Mouse (Mus musculus) C2C12 (cell line): ENCODE measurements around the gene Gm5134. TPM values are rescaled to one million over a fixed set of nuclear protein-coding genes. Genes with fewer than 3 reads are reported as not detected.
"Not testable (repeated sequence)": the region's sequence is repeated elsewhere in the genome, so short reads cannot be mapped to it uniquely, and the experiment has no call there.

ENCODE experiments used
- H3K27me3 ChIP-seq: one replicate; pipeline ENCODE4 v1.6.1; 2011; ENCODE audit not compliant: control insufficient read depth, insufficient read depth, insufficient read length
- H3K36me3 ChIP-seq: one replicate; pipeline ENCODE4 v1.6.1; 2011; ENCODE audit not compliant: control insufficient read depth, insufficient read depth
- H3K4me3 ChIP-seq: one replicate; pipeline ENCODE4 v1.5.1; 2011; ENCODE audit warnings: mild to moderate bottlenecking, control low read depth; ENCODE audit not compliant: poor library complexity, insufficient read depth, severe bottlenecking
- H3K79me2 ChIP-seq: one replicate; pipeline ENCODE4 v1.6.1; 2011; ENCODE audit not compliant: control insufficient read depth, insufficient read depth
- H3K79me3 ChIP-seq: one replicate; pipeline ENCODE4 v1.6.1; 2011; ENCODE audit warnings: low read depth, control low read depth
- H3ac ChIP-seq: one replicate; pipeline ENCODE3; 2011; ENCODE audit warnings: low read depth; ENCODE audit not compliant: control insufficient read depth, insufficient read length
- CEBPB ChIP-seq: IDR thresholded peaks from one replicate; pipeline ENCODE4 v1.6.1; 2011; ENCODE audit warnings: low read depth, mild to moderate bottlenecking, control low read depth, moderate library complexity
- CTCF ChIP-seq: IDR thresholded peaks from one replicate; pipeline ENCODE4 v1.5.1; 2011; ENCODE audit not compliant: control insufficient read depth, insufficient read depth, insufficient read length
- FOSL1 ChIP-seq: IDR thresholded peaks from one replicate; pipeline ENCODE4 v1.8.0; 2011; ENCODE audit warnings: mild to moderate bottlenecking, low read length; ENCODE audit not compliant: poor library complexity, insufficient read depth, severe bottlenecking
- MAX ChIP-seq: IDR thresholded peaks from one replicate; pipeline ENCODE4 v1.6.1; 2011; ENCODE audit warnings: mild to moderate bottlenecking, control low read depth
- MYOD1 ChIP-seq: IDR thresholded peaks from one replicate; pipeline ENCODE4 v1.6.1; 2011; ENCODE audit warnings: low read depth; ENCODE audit not compliant: control insufficient read depth, insufficient read length
- MYOG ChIP-seq: IDR thresholded peaks from one replicate; pipeline ENCODE4 v1.6.1; 2011; ENCODE audit not compliant: control insufficient read depth, insufficient read length; ENCODE audit errors: extremely low read depth
- USF1 ChIP-seq: IDR thresholded peaks from one replicate; pipeline ENCODE4 v1.6.1; 2011; ENCODE audit warnings: low read depth, mild to moderate bottlenecking, control low read depth, moderate library complexity
- polyA plus RNA-seq: library from polyadenylated mRNA; unstranded; fragments of >200 nt; fragmentation: generic; extraction: Trizol; gene quantifications from one replicate; pipeline ENCODE4 v1.2.1, GENCODE M21; 2012; ENCODE audit warnings: missing spikeins

The Gm5134 gene
- polyA plus RNA-seq, 1 experiment: not detected

DNA sequence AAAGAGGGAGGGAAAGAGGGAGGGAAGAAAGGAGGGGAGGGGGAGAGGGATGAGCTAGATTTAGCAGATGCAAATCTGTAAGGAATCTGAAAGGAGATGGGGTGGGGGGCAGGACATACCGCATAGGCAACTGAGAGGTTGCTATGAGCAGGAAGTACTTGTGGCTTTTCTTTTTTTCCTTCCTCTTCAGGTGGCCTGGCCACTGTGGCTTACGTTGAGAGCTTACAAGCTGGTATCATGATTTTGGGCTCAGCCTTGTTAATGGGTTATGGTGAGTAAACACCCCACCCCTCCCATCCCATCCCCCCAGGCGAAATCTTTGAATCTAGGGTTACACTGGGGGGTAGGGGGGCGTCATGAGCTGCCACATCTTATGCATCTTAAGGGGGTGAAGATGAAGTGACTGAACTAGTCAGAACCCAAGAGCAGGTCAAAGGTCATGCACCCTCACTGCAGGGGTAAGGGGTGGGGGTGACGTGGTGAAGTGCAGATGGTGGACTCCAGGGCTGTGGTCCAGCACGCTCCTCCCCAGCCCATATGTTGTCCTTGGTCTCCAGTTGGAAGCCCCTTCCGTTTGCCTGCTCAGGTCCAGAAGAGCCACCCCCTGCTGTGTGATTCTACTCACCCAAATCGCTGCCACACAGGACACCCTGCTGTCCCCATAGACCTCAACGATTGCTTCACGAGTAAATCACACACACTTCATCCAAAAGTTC lies 24.0 kb downstream of the Gm5134 start:
- H3K27me3 ChIP-seq: peaks cover 12% of the 10 kb centered on the region
- H3K79me2 ChIP-seq: no peaks in the 10 kb centered on the region
- no peak overlapping the region for H3ac ChIP-seq
- H3K36me3 ChIP-seq: no peaks in the 10 kb centered on the region
- TF ChIP-seq CEBPB (no peak), MYOG (no peak)
- H3K79me3 ChIP-seq: no peaks in the 10 kb centered on the region
- H3K4me3 ChIP-seq: no peak overlapping the region

DNA sequence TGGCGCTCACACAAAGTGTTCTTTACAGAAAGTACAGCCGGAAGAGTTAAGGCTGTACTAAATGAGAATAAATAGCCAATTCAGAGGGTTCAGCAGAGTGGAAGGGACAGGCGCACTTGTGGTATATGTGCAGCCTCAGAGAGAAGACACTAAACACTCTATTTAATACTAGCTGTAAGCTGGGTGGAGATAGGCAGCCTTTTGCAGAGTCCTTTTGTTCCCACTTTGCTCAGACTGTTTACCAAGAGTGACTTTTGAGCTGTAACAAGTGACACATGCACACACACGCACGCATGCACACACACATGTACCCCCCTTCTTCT lies 24.5 kb downstream of the Gm5134 start:
- Histone ChIP-seq H3K36me3 (no peaks in the 10 kb centered on the region), H3ac (no peak overlapping the region), H3K79me2 (no peaks in the 10 kb centered on the region), H3K4me3 (no peak overlapping the region), H3K27me3 (peaks cover 15% of the 10 kb centered on the region), H3K79me3 (no peaks in the 10 kb centered on the region)
- TF ChIP-seq MYOD1 (no peak), CEBPB (no peak), CTCF (no peak), MAX (no peak), FOSL1 (no peak), USF1 (no peak), MYOG (no peak)

DNA sequence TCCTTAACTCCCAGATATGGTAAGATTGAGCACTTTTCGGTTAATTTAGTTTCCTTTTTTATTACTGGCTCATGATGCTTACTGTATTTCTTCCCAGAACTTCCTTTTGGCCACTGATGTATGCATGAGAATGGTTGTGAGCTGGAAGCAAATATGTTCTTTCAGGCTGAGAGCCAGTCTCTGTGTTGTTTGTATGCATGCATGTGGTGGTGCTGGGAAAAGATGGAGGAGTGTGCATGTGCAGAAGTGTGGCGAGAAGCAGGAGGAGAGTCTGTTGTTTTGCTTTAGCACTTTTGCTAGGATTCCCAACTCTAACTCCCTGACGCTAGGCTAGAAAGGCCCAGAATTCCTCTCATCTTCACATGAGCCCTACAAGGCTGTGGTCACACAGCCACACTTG lies 25.1 kb downstream of the Gm5134 start:
- no peak overlapping the region for H3ac ChIP-seq
- no peaks in the 10 kb centered on the region for H3K36me3 ChIP-seq
- no peak for TF ChIP-seq CTCF
- no peak for TF ChIP-seq MYOG
- no peak for TF ChIP-seq CEBPB
- TF ChIP-seq FOSL1: no peak
- TF ChIP-seq MYOD1: no peak
- TF ChIP-seq USF1: no peak
- TF ChIP-seq MAX: no peak
- H3K79me2 ChIP-seq: no peaks in the 10 kb centered on the region
- peaks cover 15% of the 10 kb centered on the region for H3K27me3 ChIP-seq
- no peak overlapping the region for H3K4me3 ChIP-seq
- no peaks in the 10 kb centered on the region for H3K79me3 ChIP-seq

DNA sequence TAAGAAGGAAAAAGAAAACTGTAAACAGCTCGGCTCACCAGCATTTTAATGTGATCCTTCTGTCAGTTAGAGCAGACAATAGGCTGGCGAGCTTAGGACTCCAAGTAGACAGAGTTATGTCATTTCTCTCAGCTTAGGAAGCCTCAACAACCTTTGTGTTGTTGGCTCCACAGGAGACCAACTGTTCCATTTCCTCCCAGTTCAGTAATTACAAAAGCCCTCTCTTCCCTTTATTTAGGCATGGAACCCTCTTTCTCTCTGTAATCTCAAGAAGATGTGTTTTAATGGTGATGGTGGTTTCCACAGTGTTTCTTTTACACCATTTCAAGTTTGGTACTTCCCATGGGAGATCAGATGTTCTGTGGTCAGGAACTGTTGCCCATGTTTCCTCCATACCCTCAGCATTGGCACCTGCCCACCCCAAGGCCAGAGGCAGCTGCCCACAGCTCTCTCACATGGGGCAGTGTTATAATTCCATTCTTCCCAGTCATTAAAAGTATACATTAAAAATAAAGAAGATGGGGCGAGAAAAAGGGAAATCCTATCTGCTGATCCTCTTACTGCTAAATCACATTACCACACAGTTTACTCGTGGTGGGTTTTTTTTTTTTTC lies 36.2 kb downstream of the Gm5134 start:
- Histone ChIP-seq H3K79me2 (no peaks in the 10 kb centered on the region), H3K27me3 (peaks cover 24% of the 10 kb centered on the region), H3K79me3 (no peaks in the 10 kb centered on the region), H3K4me3 (no peak overlapping the region), H3ac (no peak overlapping the region), H3K36me3 (no peaks in the 10 kb centered on the region)
- TF ChIP-seq CTCF (no peak), MYOD1 (no peak), FOSL1 (no peak), CEBPB (no peak), MYOG (no peak), USF1 (no peak), MAX (no peak)

DNA sequence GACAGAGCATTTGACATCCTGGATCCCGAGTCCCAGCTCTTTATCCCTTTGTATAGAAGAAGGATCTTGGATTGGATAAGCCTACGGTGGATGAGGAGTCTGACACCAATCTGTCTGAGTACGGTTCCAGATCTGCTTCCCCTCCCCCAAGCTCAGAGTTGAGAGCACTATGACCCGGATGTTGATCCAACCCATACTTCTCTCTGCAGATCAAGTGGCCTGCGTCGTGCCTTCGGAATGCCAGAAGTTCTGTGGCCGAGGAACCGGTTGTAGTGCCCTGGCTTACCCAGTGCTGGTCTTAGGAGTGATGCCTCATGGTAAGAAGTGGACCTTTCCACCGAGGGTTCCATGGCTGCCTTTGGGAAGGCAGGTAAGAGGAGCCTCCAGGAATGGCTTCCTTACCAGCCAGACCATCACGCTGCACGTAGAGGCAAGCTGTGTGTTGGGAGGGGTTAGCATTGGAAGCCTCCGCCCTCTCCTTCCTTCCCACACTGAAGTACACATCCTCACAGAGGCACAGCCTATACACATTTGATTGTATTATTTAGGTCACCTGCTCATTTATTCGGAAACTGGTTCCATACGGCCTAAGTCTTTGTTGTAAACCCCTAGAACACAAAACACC lies 39.4 kb downstream of the Gm5134 start:
- H3K4me3 ChIP-seq: no peak overlapping the region
- no peaks in the 10 kb centered on the region for H3K79me2 ChIP-seq
- no peaks in the 10 kb centered on the region for H3K79me3 ChIP-seq
- TF ChIP-seq MAX (no peak), USF1 (no peak), MYOD1 (no peak), FOSL1 (no peak), CTCF (no peak), MYOG (no peak), CEBPB (no peak)
- no peak overlapping the region for H3ac ChIP-seq
- peaks cover 29% of the 10 kb centered on the region for H3K27me3 ChIP-seq
- H3K36me3 ChIP-seq: no peaks in the 10 kb centered on the region

DNA sequence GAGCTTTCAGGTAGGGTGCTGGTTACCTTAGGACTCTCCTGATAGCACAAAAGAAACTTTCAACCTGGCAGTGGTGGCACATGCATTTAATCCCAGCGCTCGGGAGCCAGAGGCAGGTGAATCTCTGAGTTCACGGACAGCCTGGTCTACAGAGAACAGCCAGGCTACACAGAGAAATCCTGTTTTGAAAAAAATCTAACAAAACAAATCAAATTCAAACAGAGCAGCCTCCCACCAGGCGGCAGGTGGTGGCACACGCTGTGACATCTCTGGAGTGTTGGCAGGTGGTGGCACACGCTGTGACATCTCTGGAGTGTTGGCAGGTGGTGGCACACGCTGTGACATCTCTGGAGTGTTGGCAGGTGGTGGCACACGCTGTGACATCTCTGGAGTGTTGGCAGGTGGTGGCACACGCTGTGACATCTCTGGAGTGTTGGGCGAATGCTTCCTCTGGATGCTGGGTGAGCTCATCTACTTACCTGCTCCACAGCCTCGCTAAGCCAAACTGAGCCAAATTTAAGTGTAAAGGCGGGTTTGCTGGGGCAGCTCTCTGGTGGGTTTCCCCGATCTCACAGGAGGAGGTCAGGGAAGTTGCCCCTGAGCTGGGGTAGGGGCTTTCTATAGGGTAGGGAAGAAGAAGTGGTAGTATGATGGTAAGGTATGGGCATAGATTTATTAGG lies 40.4 kb downstream of the Gm5134 start:
- not testable (repeated sequence) for H3ac ChIP-seq, H3K79me3 ChIP-seq, H3K4me3 ChIP-seq, H3K36me3 ChIP-seq, H3K79me2 ChIP-seq
- H3K27me3 ChIP-seq: peaks cover 29% of the 10 kb centered on the region
